Mouse (Mus musculus) MEL (cell line): ENCODE measurements around the gene Csgalnact2. TPM values are rescaled to one million over a fixed set of nuclear protein-coding genes. Genes with fewer than 3 reads are reported as not detected.

Experiments
- DNase-seq: peaks from one replicate; pipeline ENCODE4 v3.0.0; 2011; ENCODE audit warnings: low read depth, low spot score
- H3K27ac ChIP-seq: 2 replicates; pipeline ENCODE4 v1.5.1; 2012; ENCODE audit warnings: low read depth, mild to moderate bottlenecking, control low read depth, low read length, moderate library complexity; ENCODE audit not compliant: control insufficient read depth
- H3K27me3 ChIP-seq, 2 experiments: fragments of 150-350 bp in 1 of 2; sonication (generic) in 1 of 2; 2 replicates each; pipeline ENCODE4 v1.6.1; 2012; ENCODE audit warnings: low read length in 2 of 2, mild to moderate bottlenecking in 2 of 2, improper control_type of control experiment in 1 of 2, moderate library complexity in 1 of 2; ENCODE audit not compliant: insufficient read depth in 2 of 2, control insufficient read depth in 1 of 2
- H3K36me3 ChIP-seq, 2 experiments: 2 replicates each; pipeline ENCODE4 v1.6.1; 2012 to 2014; ENCODE audit warnings: low read length in 2 of 2, improper control_type of control experiment in 1 of 2, inconsistent platforms in 1 of 2, mild to moderate bottlenecking in 1 of 2; ENCODE audit not compliant: insufficient read depth in 2 of 2, control insufficient read depth in 1 of 2
- H3K4me1 ChIP-seq, 2 experiments: fragments of 150-350 bp in 1 of 2; sonication (generic) in 1 of 2; 2 replicates each; pipeline ENCODE4 v1.6.1; 2012; ENCODE audit warnings: low read length in 2 of 2, improper control_type of control experiment in 1 of 2, mild to moderate bottlenecking in 1 of 2; ENCODE audit not compliant: insufficient read depth in 2 of 2, control insufficient read depth in 1 of 2
- H3K4me3 ChIP-seq, 2 experiments: fragments of 150-350 bp in 1 of 2; sonication (generic) in 1 of 2; 2 replicates each; pipeline ENCODE4 v1.5.1; 2012; ENCODE audit warnings: low read depth in 2 of 2, low read length in 2 of 2, mild to moderate bottlenecking in 2 of 2, moderate library complexity in 2 of 2, control low read depth in 1 of 2, improper control_type of control experiment in 1 of 2; ENCODE audit not compliant: control insufficient read depth in 1 of 2, insufficient read depth in 1 of 2
- H3K79me2 ChIP-seq: 2 replicates; pipeline ENCODE4 v1.6.1; 2012; ENCODE audit warnings: mild to moderate bottlenecking, low read length, moderate library complexity; ENCODE audit not compliant: control insufficient read depth, poor library complexity, insufficient read depth
- H3K9ac ChIP-seq: 2 replicates; pipeline ENCODE4 v1.6.1; 2012; ENCODE audit warnings: low read depth, mild to moderate bottlenecking, control low read depth, low read length, moderate library complexity; ENCODE audit not compliant: control insufficient read depth, poor library complexity, severe bottlenecking
- H3K9me3 ChIP-seq: fragments of 150-350 bp; sonication (generic); replicated peaks from 2 replicates; pipeline ENCODE4 v1.6.1; 2012; ENCODE audit warnings: mild to moderate bottlenecking, low read length, improper control_type of control experiment, moderate library complexity; ENCODE audit not compliant: insufficient read depth
- CHD2 ChIP-seq: IDR thresholded peaks from 2 replicates; pipeline ENCODE4 v1.6.1; 2011; ENCODE audit warnings: low read length, improper control_type of control experiment
- CTCF ChIP-seq, 3 experiments: IDR thresholded peaks in 2 of 3; conservative IDR thresholded peaks in 1 of 3; 2 replicates each; pipeline ENCODE4 v1.5.1; 2011 to 2012; ENCODE audit warnings: low read length in 3 of 3, low read depth in 2 of 3, mild to moderate bottlenecking in 2 of 3, improper control_type of control experiment in 1 of 3, inconsistent platforms in 1 of 3, mixed read lengths in 1 of 3, moderate library complexity in 1 of 3; ENCODE audit not compliant: control insufficient read depth in 1 of 3, insufficient read depth in 1 of 3, poor library complexity in 1 of 3, severe bottlenecking in 1 of 3
- E2F4 ChIP-seq: IDR thresholded peaks from 2 replicates; pipeline ENCODE4 v1.6.1; 2011; ENCODE audit warnings: low read depth, low read length, improper control_type of control experiment, borderline replicate concordance
- ELF1 ChIP-seq: IDR thresholded peaks from 2 replicates; pipeline ENCODE4 v1.6.1; 2014; ENCODE audit warnings: low read depth, mild to moderate bottlenecking, inconsistent platforms, low read length, improper control_type of control experiment, moderate library complexity
- EP300 ChIP-seq, 2 experiments: IDR thresholded peaks; 2 replicates each; pipeline ENCODE4 v1.6.1; 2011; ENCODE audit warnings: improper control_type of control experiment in 2 of 2, low read length in 2 of 2, low read depth in 1 of 2, mild to moderate bottlenecking in 1 of 2
- GABPA ChIP-seq: IDR thresholded peaks from 2 replicates; pipeline ENCODE4 v1.6.1; 2012; ENCODE audit warnings: low read depth, mild to moderate bottlenecking, inconsistent platforms, low read length, improper control_type of control experiment, moderate library complexity
- HCFC1 ChIP-seq: IDR thresholded peaks from 2 replicates; pipeline ENCODE4 v1.6.1; 2012; ENCODE audit warnings: low read depth, mild to moderate bottlenecking, inconsistent platforms, low read length, improper control_type of control experiment, moderate library complexity
- JUND ChIP-seq: IDR thresholded peaks from 2 replicates; pipeline ENCODE4 v1.6.1; 2011; ENCODE audit warnings: low read depth, mild to moderate bottlenecking, improper control_type of control experiment, low read length
- MAZ ChIP-seq: IDR thresholded peaks from 2 replicates; pipeline ENCODE4 v1.6.1; 2012; ENCODE audit warnings: low read depth, mild to moderate bottlenecking, inconsistent platforms, low read length, improper control_type of control experiment
- MEF2A ChIP-seq: IDR thresholded peaks from 2 replicates; pipeline ENCODE4 v1.6.1; 2014; ENCODE audit warnings: low read depth, mild to moderate bottlenecking, inconsistent platforms, low read length, improper control_type of control experiment; ENCODE audit not compliant: poor library complexity, insufficient replicate concordance, severe bottlenecking; ENCODE audit errors: extremely low read depth
- MYB ChIP-seq: IDR thresholded peaks from 2 replicates; pipeline ENCODE4 v1.6.1; 2011; ENCODE audit warnings: mild to moderate bottlenecking, low read depth, low read length, improper control_type of control experiment
- NRF1 ChIP-seq: IDR thresholded peaks from 2 replicates; pipeline ENCODE4 v1.6.1; 2014; ENCODE audit warnings: low read depth, mild to moderate bottlenecking, inconsistent platforms, low read length, improper control_type of control experiment, moderate library complexity; ENCODE audit not compliant: poor library complexity, insufficient read depth, severe bottlenecking
- POLR2A ChIP-seq, 2 experiments: IDR thresholded peaks; 2 replicates each; pipeline ENCODE4 v1.6.1; 2011 to 2012; ENCODE audit warnings: low read length in 2 of 2, mild to moderate bottlenecking in 2 of 2, control low read depth in 1 of 2, improper control_type of control experiment in 1 of 2, low read depth in 1 of 2, moderate library complexity in 1 of 2; ENCODE audit not compliant: control insufficient read depth in 1 of 2, insufficient read depth in 1 of 2, poor library complexity in 1 of 2
- RAD21 ChIP-seq: IDR thresholded peaks from 2 replicates; pipeline ENCODE4 v1.6.1; 2011; ENCODE audit warnings: mild to moderate bottlenecking, low read depth, low read length, improper control_type of control experiment
- SIN3A ChIP-seq: IDR thresholded peaks from 2 replicates; pipeline ENCODE4 v1.6.1; 2012; ENCODE audit warnings: low read length, improper control_type of control experiment, inconsistent platforms
- SMC3 ChIP-seq: IDR thresholded peaks from 2 replicates; pipeline ENCODE4 v1.6.1; 2011; ENCODE audit warnings: low read depth, low read length, improper control_type of control experiment
- UBTF ChIP-seq: IDR thresholded peaks from 2 replicates; pipeline ENCODE4 v1.6.1; 2012; ENCODE audit warnings: low read depth, mild to moderate bottlenecking, inconsistent platforms, low read length, improper control_type of control experiment, moderate library complexity, borderline replicate concordance; ENCODE audit not compliant: insufficient read depth
- USF1 ChIP-seq: IDR thresholded peaks from 2 replicates; pipeline ENCODE4 v1.6.1; 2014; ENCODE audit warnings: low read depth, mild to moderate bottlenecking, inconsistent platforms, low read length, improper control_type of control experiment, moderate library complexity
- ZC3H11A ChIP-seq: IDR thresholded peaks from 2 replicates; pipeline ENCODE4 v1.6.1; 2012; ENCODE audit warnings: low read depth, mild to moderate bottlenecking, inconsistent platforms, low read length, improper control_type of control experiment
- ZMIZ1 ChIP-seq: IDR thresholded peaks from 2 replicates; pipeline ENCODE4 v1.6.1; 2012; ENCODE audit warnings: low read depth, mild to moderate bottlenecking, inconsistent platforms, low read length, improper control_type of control experiment, moderate library complexity
- ZNF384 ChIP-seq: IDR thresholded peaks from 2 replicates; pipeline ENCODE4 v1.6.1; 2012; ENCODE audit warnings: low read depth, mild to moderate bottlenecking, inconsistent platforms, low read length, improper control_type of control experiment
- polyA plus RNA-seq, 2 experiments: library from polyadenylated mRNA; stranded (reverse) in 1 of 2; unstranded in 1 of 2; fragments of >175 nt in 1 of 2; fragments of >200 nt in 1 of 2; gene quantifications; 2 replicates each; pipeline versions ENCODE4 v1.2.1 to v1.2.4; 2012; ENCODE audit warnings: low replicate concordance in 2 of 2, low read depth in 1 of 2; ENCODE audit not compliant: insufficient read length in 2 of 2, insufficient read depth in 1 of 2, missing spikeins in 1 of 2
- total RNA-seq: library from RNA; depleted of rRNA; stranded (reverse); fragments of 300-350 nt; gene quantifications from 2 replicates; pipeline ENCODE4 v1.2.3, GENCODE M21; 2012

Csgalnact2 gene
- total and polyA plus RNA-seq, 3 experiments: 17.5 to 119 (median 22.4) TPM

DNA sequence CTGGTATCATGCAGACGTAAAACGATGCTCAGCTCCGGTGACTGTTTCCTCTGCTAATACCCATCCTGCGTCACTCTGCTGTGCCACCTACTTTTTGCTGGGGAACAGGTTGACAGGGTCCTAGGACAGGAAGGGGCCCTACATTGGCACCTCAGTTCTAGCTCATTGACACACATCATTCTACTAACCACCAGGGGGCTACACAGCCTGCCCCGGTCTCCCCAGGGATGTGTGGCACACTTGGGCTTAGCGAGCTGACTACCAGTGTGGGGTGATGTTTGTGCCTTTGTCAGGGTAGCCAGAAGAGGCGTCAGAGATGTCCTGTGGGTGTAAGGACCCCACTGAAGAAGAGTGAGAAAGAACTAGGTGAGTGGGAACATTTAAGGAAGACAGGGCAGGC, 71.2 kb downstream of the Csgalnact2 start:
- Histone ChIP-seq H3K79me2 (no peaks in the 10 kb centered on the region), H3K4me1 (no peaks in the 10 kb centered on the region), H3K27me3 (peaks cover 0 to 1% of the 10 kb centered on the region in 2 experiments; a peak in 1 of 4 replicates), H3K4me3 (no peak overlapping the region), H3K9ac (no peak overlapping the region), H3K36me3 (no peaks in the 10 kb centered on the region), H3K27ac (no peak overlapping the region), H3K9me3 (no peaks in the 10 kb centered on the region)
- peak; percentile 12 for DNase-seq
- TF ChIP-seq RAD21 (peak; percentile 9), HCFC1 (no peak), SMC3 (peak; percentile 44; the same call in 1 of the 2 replicates), ELF1 (no peak), UBTF (no peak), E2F4 (no peak), POLR2A (IDR thresholded peaks at IDR 0.05; ENCODE audit: control insufficient read depth in 1 of 2, insufficient read depth in 1 of 2, low read depth in 1 of 2, low read length in 2 of 2, poor library complexity in 1 of 2) (no peak), MAZ (no peak), JUND (no peak), ZNF384 (no peak), NRF1 (no peak), GABPA (no peak), EP300 (IDR thresholded peaks at IDR 0.05; ENCODE audit: low read depth in 1 of 2, low read length in 2 of 2) (no peak), CHD2 (no peak), CTCF (IDR thresholded peaks at IDR 0.05 in 2 of 3, conservative IDR thresholded peaks at IDR 0.05 in 1 of 3; ENCODE audit: control insufficient read depth in 1 of 3, insufficient read depth in 1 of 3, low read depth in 2 of 3, low read length in 3 of 3, poor library complexity in 1 of 3, severe bottlenecking in 1 of 3) (peak; percentile 27 to 38 (median 38); a peak in 5 of 6 replicates), ZMIZ1 (no peak), SIN3A (no peak), USF1 (no peak), ZC3H11A (no peak), MYB (no peak), MEF2A (no peak)
